Mouse (Mus musculus): Measurements from ENCODE around the gene Dlx3. TPM values are rescaled to one million over a fixed set of nuclear protein-coding genes. Genes with fewer than 3 reads are reported as not detected.

The Dlx3 gene
- polyA plus RNA-seq, 1 experiment from 2014 or later: 8.0 TPM

DNA sequence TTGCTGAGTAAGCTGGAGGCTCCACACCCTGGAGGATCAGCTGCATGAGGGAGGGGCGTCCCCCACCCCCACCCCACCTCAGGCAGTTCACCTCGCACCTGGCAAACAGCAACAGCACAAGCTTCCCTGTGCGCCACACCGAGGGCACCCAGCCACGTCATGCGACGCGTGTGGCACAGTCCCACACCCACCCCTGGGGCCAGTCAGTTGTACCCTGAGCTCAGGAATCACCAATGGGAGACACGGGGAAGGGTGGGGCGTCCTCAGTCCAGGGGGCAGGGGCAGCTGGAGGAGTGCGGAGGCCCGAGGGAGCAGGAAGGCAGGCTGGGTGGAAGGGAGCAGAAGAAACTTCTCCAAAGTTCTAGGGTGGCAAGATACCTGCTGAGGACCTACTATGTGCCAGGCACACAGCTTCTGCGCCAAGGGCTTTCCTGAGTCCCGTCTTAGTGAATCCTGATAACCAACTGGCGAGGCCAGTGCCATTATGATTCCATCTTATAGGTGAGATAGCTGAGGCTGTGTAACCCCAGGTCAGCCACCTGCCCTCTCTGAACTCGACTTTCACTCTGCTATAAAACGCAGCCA lies 10.8 kb downstream of the Dlx3 start:
- ATAC-seq (ENCODE audit: low FRiP score, low TSS enrichment) (peak; percentile 76), DNase-seq (ENCODE audit: low spot score) (peak; percentile 70)
- Histone ChIP-seq H3K4me2 (replicated peaks; ENCODE audit: low read depth) (no peak overlapping the region), H3K27me3 (ENCODE audit: control insufficient read depth, insufficient read depth, low read length) (no peaks in the 10 kb centered on the region), H3K36me3 (ENCODE audit: control insufficient read depth, insufficient read depth, low read length) (no peaks in the 10 kb centered on the region), H3K4me1 (replicated peaks; ENCODE audit: control insufficient read depth, insufficient read depth) (0 out of 2 replicates have a peak, but pooled peaks cover 5% of the 10 kb centered on the region), H3K27ac (replicated peaks) (no peak overlapping the region), H3K9ac (ENCODE audit: low read length) (no peak overlapping the region), H3K9me3 (ENCODE audit: control insufficient read depth, low read length) (no peaks in the 10 kb centered on the region), H3K4me3 (ENCODE audit: low read depth, low read length) (no peak overlapping the region)
- WGBS: 51% methylated on average over 17 of the region's 17 CpGs
- no peak for TF ChIP-seq CTCF (IDR thresholded peaks at IDR 0.05; ENCODE audit: low read depth)
- no peak for TF ChIP-seq EP300 (optimal IDR thresholded peaks at IDR 0.05)

DNA sequence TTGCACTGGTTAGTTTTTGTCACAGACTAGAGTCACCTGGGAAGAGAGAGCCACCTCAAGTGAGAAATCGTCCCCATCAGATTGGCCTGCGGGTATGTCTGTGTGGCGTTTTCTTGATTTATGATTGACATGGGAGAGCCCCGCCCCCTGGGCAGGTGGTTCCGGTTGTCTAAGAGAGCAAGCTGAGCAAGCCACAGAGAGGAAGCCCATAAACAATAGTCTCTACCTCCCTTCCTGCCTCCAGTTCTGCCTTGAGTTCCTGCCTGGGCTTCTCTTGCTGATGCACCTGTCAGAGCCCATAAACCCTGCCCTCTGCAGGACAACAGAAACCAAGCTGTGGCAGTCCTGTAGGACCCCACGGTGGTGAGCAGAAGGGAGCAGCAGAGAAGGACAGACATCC lies 13.4 kb downstream of the Dlx3 start:
- Histone ChIP-seq H3K4me2 (replicated peaks; ENCODE audit: low read depth) (no peak overlapping the region), H3K36me3 (ENCODE audit: control insufficient read depth, insufficient read depth, low read length) (no peaks in the 10 kb centered on the region), H3K9me3 (ENCODE audit: control insufficient read depth, low read length) (no peaks in the 10 kb centered on the region), H3K4me1 (replicated peaks; ENCODE audit: control insufficient read depth, insufficient read depth) (no peaks in the 10 kb centered on the region), H3K27me3 (ENCODE audit: control insufficient read depth, insufficient read depth, low read length) (no peaks in the 10 kb centered on the region), H3K27ac (replicated peaks) (no peak overlapping the region), H3K4me3 (ENCODE audit: low read depth, low read length) (no peak overlapping the region), H3K9ac (ENCODE audit: low read length) (no peak overlapping the region)
- TF ChIP-seq CTCF (IDR thresholded peaks at IDR 0.05; ENCODE audit: low read depth): peak; percentile 8; the same call in 1 of the 2 replicates
- no peak for TF ChIP-seq EP300 (optimal IDR thresholded peaks at IDR 0.05)
- no peak for ATAC-seq (ENCODE audit: low FRiP score, low TSS enrichment)
- WGBS: 59% methylated on average over 6 of the region's 6 CpGs
- DNase-seq (ENCODE audit: low spot score): no peak

DNA sequence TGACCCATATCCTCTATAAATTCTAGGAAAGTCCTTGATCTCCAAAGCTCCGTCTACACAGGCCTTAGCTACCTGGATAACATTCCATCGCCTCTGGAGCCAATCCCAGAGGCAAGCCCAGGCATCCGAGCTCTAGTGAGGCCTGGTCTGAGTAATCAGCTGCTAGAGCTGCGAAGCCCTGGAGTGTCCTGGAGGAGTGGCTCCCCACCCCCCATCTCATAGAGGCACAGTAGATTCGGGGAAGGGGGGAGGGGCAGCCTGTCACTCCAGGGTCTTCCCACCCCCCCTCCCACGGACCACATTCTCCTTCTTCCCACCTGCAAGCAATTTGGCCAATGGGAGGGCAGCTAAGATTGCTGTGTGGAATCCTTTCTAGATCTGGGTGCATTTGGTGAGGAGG lies 17.4 kb downstream of the Dlx3 start:
- no peak overlapping the region for H3K27ac ChIP-seq (replicated peaks)
- peaks cover 10% of the 10 kb centered on the region; the same call in 1 of the 2 replicates for H3K27me3 ChIP-seq (ENCODE audit: control insufficient read depth, insufficient read depth, low read length)
- no peaks in the 10 kb centered on the region for H3K36me3 ChIP-seq (ENCODE audit: control insufficient read depth, insufficient read depth, low read length)
- no peak overlapping the region for H3K9ac ChIP-seq (ENCODE audit: low read length)
- 0 out of 2 replicates have a peak, but pooled peaks have one; percentile 32 for ATAC-seq (ENCODE audit: low FRiP score, low TSS enrichment)
- no peak overlapping the region for H3K4me3 ChIP-seq (ENCODE audit: low read depth, low read length)
- no peaks in the 10 kb centered on the region for H3K9me3 ChIP-seq (ENCODE audit: control insufficient read depth, low read length)
- no peak overlapping the region for H3K4me2 ChIP-seq (replicated peaks; ENCODE audit: low read depth)
- H3K4me1 ChIP-seq (replicated peaks; ENCODE audit: control insufficient read depth, insufficient read depth): no peaks in the 10 kb centered on the region
- no peak for TF ChIP-seq CTCF (IDR thresholded peaks at IDR 0.05; ENCODE audit: low read depth)
- TF ChIP-seq EP300 (optimal IDR thresholded peaks at IDR 0.05): no peak
- DNase-seq (ENCODE audit: low spot score): no peak
- 29% methylated on average over 6 of the region's 6 CpGs for WGBS

DNA sequence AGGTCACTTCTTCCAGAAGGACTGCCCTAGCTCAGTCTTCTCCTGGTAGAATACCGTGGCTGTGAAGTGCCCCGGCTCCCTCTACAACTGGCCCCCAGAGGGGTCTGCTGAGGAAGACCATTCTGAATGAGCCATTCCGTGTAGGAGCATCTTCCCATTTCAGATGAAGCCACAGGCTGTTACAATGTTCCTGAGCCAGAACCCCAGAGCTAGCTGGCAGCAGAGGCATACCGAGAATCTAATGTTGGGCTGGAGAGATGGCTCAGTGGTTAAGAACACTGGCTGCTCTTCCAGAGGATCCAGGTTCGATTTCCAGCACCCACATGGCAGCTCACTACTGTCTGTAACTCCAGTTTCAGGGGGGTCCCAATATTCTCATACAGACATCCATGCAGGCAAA lies 20.0 kb downstream of the Dlx3 start:
- H3K27ac ChIP-seq (replicated peaks): no peak overlapping the region
- H3K4me3 ChIP-seq (ENCODE audit: low read depth, low read length): no peak overlapping the region
- WGBS: 72% methylated on average over 5 of the region's 5 CpGs
- ATAC-seq (ENCODE audit: low FRiP score, low TSS enrichment) (no peak), DNase-seq (ENCODE audit: low spot score) (no peak)
- TF ChIP-seq EP300 (optimal IDR thresholded peaks at IDR 0.05) (no peak), CTCF (IDR thresholded peaks at IDR 0.05; ENCODE audit: low read depth) (no peak)
- H3K4me1 ChIP-seq (replicated peaks; ENCODE audit: control insufficient read depth, insufficient read depth): no peaks in the 10 kb centered on the region
- no peak overlapping the region for H3K4me2 ChIP-seq (replicated peaks; ENCODE audit: low read depth)
- no peaks in the 10 kb centered on the region for H3K36me3 ChIP-seq (ENCODE audit: control insufficient read depth, insufficient read depth, low read length)
- H3K27me3 ChIP-seq (ENCODE audit: control insufficient read depth, insufficient read depth, low read length): peaks cover 23% of the 10 kb centered on the region; the same call in 1 of the 2 replicates
- H3K9ac ChIP-seq (ENCODE audit: low read length): no peak overlapping the region
- H3K9me3 ChIP-seq (ENCODE audit: control insufficient read depth, low read length): no peaks in the 10 kb centered on the region

DNA sequence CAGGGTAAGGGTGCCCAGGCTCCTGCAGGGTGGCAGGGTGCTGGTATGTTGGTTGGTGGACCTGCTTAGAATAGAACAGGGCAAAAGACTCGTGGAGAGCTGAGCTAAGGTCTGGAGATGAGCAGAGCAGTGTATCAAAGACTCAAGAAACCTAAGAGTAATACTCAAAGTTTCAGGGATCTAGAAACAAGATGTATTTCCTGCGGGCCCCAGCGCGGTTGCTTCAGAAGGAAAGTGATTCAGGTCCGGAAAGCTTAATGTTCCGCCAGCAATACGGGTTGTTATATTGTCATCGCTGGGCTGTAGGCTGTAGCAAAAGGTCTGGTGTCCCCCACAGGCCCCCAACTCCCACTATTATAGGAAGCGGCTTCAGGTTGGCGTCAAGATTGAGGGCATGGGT lies 22.3 kb downstream of the Dlx3 start:
- Histone ChIP-seq H3K4me2 (replicated peaks; ENCODE audit: low read depth) (no peak overlapping the region), H3K9me3 (ENCODE audit: control insufficient read depth, low read length) (no peaks in the 10 kb centered on the region), H3K4me1 (replicated peaks; ENCODE audit: control insufficient read depth, insufficient read depth) (peaks cover 10% of the 10 kb centered on the region; the same call in 1 of the 2 replicates), H3K27me3 (ENCODE audit: control insufficient read depth, insufficient read depth, low read length) (peaks cover 32% of the 10 kb centered on the region; the same call in 1 of the 2 replicates), H3K27ac (replicated peaks) (no peak overlapping the region), H3K4me3 (ENCODE audit: low read depth, low read length) (no peak overlapping the region), H3K36me3 (ENCODE audit: control insufficient read depth, insufficient read depth, low read length) (no peaks in the 10 kb centered on the region), H3K9ac (ENCODE audit: low read length) (no peak overlapping the region)
- TF ChIP-seq CTCF (IDR thresholded peaks at IDR 0.05; ENCODE audit: low read depth): no peak
- TF ChIP-seq EP300 (optimal IDR thresholded peaks at IDR 0.05): no peak
- WGBS: 27% methylated on average over 10 of the region's 10 CpGs
- ATAC-seq (ENCODE audit: low FRiP score, low TSS enrichment) (no peak), DNase-seq (ENCODE audit: low spot score) (no peak)

DNA sequence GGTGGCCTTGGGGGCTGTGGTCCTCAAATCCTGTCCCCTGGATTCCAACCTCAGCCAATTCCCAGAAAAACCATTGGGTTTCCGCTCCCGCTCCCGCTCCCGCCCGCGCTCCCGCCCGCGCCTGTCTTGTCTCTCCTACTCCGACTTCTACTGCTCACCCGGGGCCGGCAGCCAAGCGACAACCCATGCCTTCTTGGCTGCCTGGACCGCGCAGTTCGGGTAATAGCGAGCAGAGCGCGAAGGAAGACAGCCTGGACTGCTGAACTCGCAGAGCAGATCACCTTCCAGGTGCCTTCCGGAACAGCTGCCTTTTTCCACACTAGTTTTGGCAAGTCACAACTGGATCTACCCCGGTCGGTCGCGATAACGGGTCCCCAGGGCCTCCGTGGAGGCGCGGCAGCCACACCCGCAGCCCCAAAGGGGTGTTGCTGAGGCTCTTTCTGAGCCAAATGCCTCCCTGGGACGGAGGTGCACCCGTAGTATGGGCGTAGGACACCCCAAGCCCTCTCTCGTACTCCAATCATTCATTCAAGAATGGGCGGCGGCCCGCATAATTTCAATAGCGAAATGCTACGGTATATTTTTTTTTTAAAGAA lies 23.2 kb downstream of the Dlx3 start:
- Histone ChIP-seq H3K4me3 (ENCODE audit: low read depth, low read length) (peak overlapping the region; percentile 17; the same call in 1 of the 2 replicates), H3K36me3 (ENCODE audit: control insufficient read depth, insufficient read depth, low read length) (no peaks in the 10 kb centered on the region), H3K4me2 (replicated peaks; ENCODE audit: low read depth) (peak overlapping the region; percentile 34), H3K27ac (replicated peaks) (no peak overlapping the region), H3K9me3 (ENCODE audit: control insufficient read depth, low read length) (no peaks in the 10 kb centered on the region), H3K27me3 (ENCODE audit: control insufficient read depth, insufficient read depth, low read length) (peaks cover 36% of the 10 kb centered on the region; the same call in 1 of the 2 replicates), H3K4me1 (replicated peaks; ENCODE audit: control insufficient read depth, insufficient read depth) (peaks cover 10% of the 10 kb centered on the region; the same call in 1 of the 2 replicates), H3K9ac (ENCODE audit: low read length) (no peak overlapping the region)
- DNase-seq (ENCODE audit: low spot score) (peak; percentile 37), ATAC-seq (ENCODE audit: low FRiP score, low TSS enrichment) (peak; percentile 25; the same call in 1 of the 2 replicates)
- TF ChIP-seq EP300 (optimal IDR thresholded peaks at IDR 0.05) (no peak), CTCF (IDR thresholded peaks at IDR 0.05; ENCODE audit: low read depth) (no peak)
- 4% methylated on average over 35 of the region's 39 CpGs for WGBS

All from stomach, postnatal 0 days (tissue).